Mouse (Mus musculus): ENCODE results near the gene Pdcl3. TPM values are rescaled to one million over a fixed set of nuclear protein-coding genes. Genes with fewer than 3 reads are reported as not detected.

Gene Pdcl3
- polyA plus RNA-seq, 1 experiment = 199 TPM

GRCm38 (mm10) chr1:39012576-39012975 lies 27.2 kb downstream of the Pdcl3 start:
- TF ChIP-seq EP300 (IDR thresholded peaks at IDR 0.05; ENCODE audit: insufficient read depth, low read depth, low read length) = no peak
- no peak for TF ChIP-seq POLR2A (IDR thresholded peaks at IDR 0.05; ENCODE audit: insufficient read depth, low read length)
- TF ChIP-seq CTCF (IDR thresholded peaks at IDR 0.05; ENCODE audit: low read depth, low read length) = no peak

GRCm38 (mm10) chr1:39013843-39014242 lies 28.4 kb downstream of the Pdcl3 start:
- Histone ChIP-seq H3K9ac (ENCODE audit: low read depth, poor library complexity, severe bottlenecking) (no peak overlapping the region), H3K9me3 (replicated peaks; ENCODE audit: control insufficient read depth, insufficient read depth, low read length, poor library complexity, severe bottlenecking) (no peaks in the 10 kb centered on the region), H3K27ac (ENCODE audit: insufficient read depth, low read length) (no peak overlapping the region), H3K27me3 (ENCODE audit: control insufficient read depth, insufficient read depth, low read length, poor library complexity, severe bottlenecking) (no peaks in the 10 kb centered on the region), H3K4me3 (ENCODE audit: low read depth, low read length) (no peak overlapping the region), H3K36me3 (ENCODE audit: control insufficient read depth, insufficient read depth, low read length, poor library complexity, severe bottlenecking) (no peaks in the 10 kb centered on the region), H3K4me1 (ENCODE audit: control insufficient read depth, insufficient read depth, low read length) (no peaks in the 10 kb centered on the region)
- TF ChIP-seq POLR2A (IDR thresholded peaks at IDR 0.05; ENCODE audit: insufficient read depth, low read length) (no peak), EP300 (IDR thresholded peaks at IDR 0.05; ENCODE audit: insufficient read depth, low read depth, low read length) (no peak), CTCF (IDR thresholded peaks at IDR 0.05; ENCODE audit: low read depth, low read length) (no peak)

More at GRCm38 (mm10) chr1:39012576-39012975, 27.2 kb downstream of the Pdcl3 start:
- no peaks in the 10 kb centered on the region for H3K36me3 ChIP-seq (ENCODE audit: control insufficient read depth, insufficient read depth, low read length, poor library complexity, severe bottlenecking)
- H3K9ac ChIP-seq (ENCODE audit: low read depth, poor library complexity, severe bottlenecking) = no peak overlapping the region
- H3K4me1 ChIP-seq (ENCODE audit: control insufficient read depth, insufficient read depth, low read length) = no peaks in the 10 kb centered on the region
- no peak overlapping the region for H3K4me3 ChIP-seq (ENCODE audit: low read depth, low read length)
- no peaks in the 10 kb centered on the region for H3K9me3 ChIP-seq (replicated peaks; ENCODE audit: control insufficient read depth, insufficient read depth, low read length, poor library complexity, severe bottlenecking)
- no peak overlapping the region for H3K27ac ChIP-seq (ENCODE audit: insufficient read depth, low read length)
- no peaks in the 10 kb centered on the region for H3K27me3 ChIP-seq (ENCODE audit: control insufficient read depth, insufficient read depth, low read length, poor library complexity, severe bottlenecking)

GRCm38 (mm10) chr1:39015529-39015928 lies 30.1 kb downstream of the Pdcl3 start:
- no peak overlapping the region for H3K27ac ChIP-seq (ENCODE audit: insufficient read depth, low read length)
- TF ChIP-seq CTCF (IDR thresholded peaks at IDR 0.05; ENCODE audit: low read depth, low read length) = no peak
- H3K27me3 ChIP-seq (ENCODE audit: control insufficient read depth, insufficient read depth, low read length, poor library complexity, severe bottlenecking) = no peaks in the 10 kb centered on the region
- H3K4me1 ChIP-seq (ENCODE audit: control insufficient read depth, insufficient read depth, low read length) = no peaks in the 10 kb centered on the region
- H3K4me3 ChIP-seq (ENCODE audit: low read depth, low read length) = no peak overlapping the region
- no peaks in the 10 kb centered on the region for H3K36me3 ChIP-seq (ENCODE audit: control insufficient read depth, insufficient read depth, low read length, poor library complexity, severe bottlenecking)
- H3K9ac ChIP-seq (ENCODE audit: low read depth, poor library complexity, severe bottlenecking) = no peak overlapping the region
- no peaks in the 10 kb centered on the region for H3K9me3 ChIP-seq (replicated peaks; ENCODE audit: control insufficient read depth, insufficient read depth, low read length, poor library complexity, severe bottlenecking)

GRCm38 (mm10) chr1:39017871-39018270 lies 32.5 kb downstream of the Pdcl3 start:
- Histone ChIP-seq H3K9ac (ENCODE audit: low read depth, poor library complexity, severe bottlenecking) (no peak overlapping the region), H3K27me3 (ENCODE audit: control insufficient read depth, insufficient read depth, low read length, poor library complexity, severe bottlenecking) (no peaks in the 10 kb centered on the region), H3K36me3 (ENCODE audit: control insufficient read depth, insufficient read depth, low read length, poor library complexity, severe bottlenecking) (no peaks in the 10 kb centered on the region), H3K27ac (ENCODE audit: insufficient read depth, low read length) (no peak overlapping the region), H3K9me3 (replicated peaks; ENCODE audit: control insufficient read depth, insufficient read depth, low read length, poor library complexity, severe bottlenecking) (no peaks in the 10 kb centered on the region), H3K4me1 (ENCODE audit: control insufficient read depth, insufficient read depth, low read length) (no peaks in the 10 kb centered on the region), H3K4me3 (ENCODE audit: low read depth, low read length) (no peak overlapping the region)
- no peak for TF ChIP-seq POLR2A (IDR thresholded peaks at IDR 0.05; ENCODE audit: insufficient read depth, low read length)
- TF ChIP-seq EP300 (IDR thresholded peaks at IDR 0.05; ENCODE audit: insufficient read depth, low read depth, low read length) = no peak
- TF ChIP-seq CTCF (IDR thresholded peaks at IDR 0.05; ENCODE audit: low read depth, low read length) = no peak

GRCm38 (mm10) chr1:39025142-39025541 lies 39.7 kb downstream of the Pdcl3 start:
- no peak for TF ChIP-seq POLR2A (IDR thresholded peaks at IDR 0.05; ENCODE audit: insufficient read depth, low read length)
- no peak for TF ChIP-seq EP300 (IDR thresholded peaks at IDR 0.05; ENCODE audit: insufficient read depth, low read depth, low read length)
- no peak for TF ChIP-seq CTCF (IDR thresholded peaks at IDR 0.05; ENCODE audit: low read depth, low read length)
- H3K27me3 ChIP-seq (ENCODE audit: control insufficient read depth, insufficient read depth, low read length, poor library complexity, severe bottlenecking) = no peaks in the 10 kb centered on the region
- no peak overlapping the region for H3K4me3 ChIP-seq (ENCODE audit: low read depth, low read length)
- no peaks in the 10 kb centered on the region for H3K9me3 ChIP-seq (replicated peaks; ENCODE audit: control insufficient read depth, insufficient read depth, low read length, poor library complexity, severe bottlenecking)
- H3K4me1 ChIP-seq (ENCODE audit: control insufficient read depth, insufficient read depth, low read length) = no peaks in the 10 kb centered on the region
- no peaks in the 10 kb centered on the region for H3K36me3 ChIP-seq (ENCODE audit: control insufficient read depth, insufficient read depth, low read length, poor library complexity, severe bottlenecking)
- H3K27ac ChIP-seq (ENCODE audit: insufficient read depth, low read length) = no peak overlapping the region
- H3K9ac ChIP-seq (ENCODE audit: low read depth, poor library complexity, severe bottlenecking) = no peak overlapping the region

- H3K9ac ChIP-seq (ENCODE audit: low read depth, poor library complexity, severe bottlenecking) = no peak overlapping the region
Observed at GRCm38 (mm10) chr1:39025840-39026239, 40.4 kb downstream of the Pdcl3 start.

More at GRCm38 (mm10) chr1:39025840-39026239, 40.4 kb downstream of the Pdcl3 start:
- Histone ChIP-seq H3K27me3 (ENCODE audit: control insufficient read depth, insufficient read depth, low read length, poor library complexity, severe bottlenecking) (no peaks in the 10 kb centered on the region), H3K4me3 (ENCODE audit: low read depth, low read length) (no peak overlapping the region), H3K9me3 (replicated peaks; ENCODE audit: control insufficient read depth, insufficient read depth, low read length, poor library complexity, severe bottlenecking) (no peaks in the 10 kb centered on the region), H3K4me1 (ENCODE audit: control insufficient read depth, insufficient read depth, low read length) (no peaks in the 10 kb centered on the region), H3K27ac (ENCODE audit: insufficient read depth, low read length) (no peak overlapping the region), H3K36me3 (ENCODE audit: control insufficient read depth, insufficient read depth, low read length, poor library complexity, severe bottlenecking) (no peaks in the 10 kb centered on the region)
- TF ChIP-seq EP300 (IDR thresholded peaks at IDR 0.05; ENCODE audit: insufficient read depth, low read depth, low read length) (no peak), POLR2A (IDR thresholded peaks at IDR 0.05; ENCODE audit: insufficient read depth, low read length) (no peak), CTCF (IDR thresholded peaks at IDR 0.05; ENCODE audit: low read depth, low read length) (no peak)
